Mouse (Mus musculus) right cerebral cortex, postnatal 4 days (tissue): ENCODE measurements around the gene Iqca.
A peak's percentile ranks its signal among the peaks of the same experiment; 100 is the strongest.

Experiments
- DNase-seq: peaks from one replicate; pipeline ENCODE4 v3.0.0-alpha.2; 2022

The Iqca gene

DNA sequence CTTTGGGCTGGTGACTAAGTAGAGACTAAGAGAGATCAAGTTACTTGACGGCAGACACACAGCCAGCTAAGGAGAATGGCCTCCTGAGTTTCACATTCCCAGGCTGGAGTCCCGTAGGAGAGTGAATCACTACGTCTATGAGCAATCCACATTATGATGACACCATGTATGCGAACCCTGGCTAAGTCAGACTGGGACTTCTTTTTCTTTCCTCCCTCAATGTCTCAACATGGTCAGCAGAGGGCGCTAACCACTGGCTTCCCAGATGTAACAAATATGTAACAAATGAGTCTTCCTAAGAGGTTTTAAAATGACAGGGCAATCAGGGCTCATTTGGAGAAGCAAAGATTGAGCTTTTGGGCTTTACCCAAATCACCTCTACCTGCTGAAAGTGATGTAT, 101.9 kb downstream of the Iqca start:
- peak; percentile 60 for DNase-seq

DNA sequence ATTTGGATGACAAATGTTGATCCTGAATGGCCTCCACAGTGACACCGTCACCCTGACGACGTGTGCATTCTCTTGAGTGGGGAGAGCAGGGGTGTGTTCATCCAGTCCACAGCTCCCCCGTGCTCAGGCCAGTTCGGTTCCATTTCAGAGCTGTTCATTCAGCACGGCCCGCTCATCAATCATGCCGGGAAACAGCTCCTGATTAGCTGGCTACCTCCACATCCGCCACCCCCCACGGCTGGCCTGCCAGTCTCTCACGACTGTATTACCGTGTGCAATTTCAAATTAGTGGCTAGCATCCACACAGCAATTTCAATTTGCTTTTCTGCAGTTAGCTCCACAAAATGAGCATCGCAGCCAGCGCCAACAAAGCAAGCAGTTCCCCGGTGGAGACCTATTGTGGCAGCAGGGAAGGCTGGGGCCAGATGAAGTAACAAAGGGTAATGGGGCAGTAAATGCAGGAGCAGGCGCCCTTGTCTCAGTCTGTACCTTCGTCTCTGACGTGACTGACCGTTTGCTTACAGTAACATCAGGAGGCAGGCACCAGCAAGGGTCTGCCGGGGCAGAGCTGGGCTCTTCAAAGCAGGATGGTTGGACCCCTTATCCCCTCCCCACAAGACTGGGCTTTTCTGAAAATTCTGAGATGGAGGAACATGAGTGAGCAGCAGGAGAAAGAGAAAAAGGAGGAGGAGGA, 103.0 kb downstream of the Iqca start:
- no peak for DNase-seq

DNA sequence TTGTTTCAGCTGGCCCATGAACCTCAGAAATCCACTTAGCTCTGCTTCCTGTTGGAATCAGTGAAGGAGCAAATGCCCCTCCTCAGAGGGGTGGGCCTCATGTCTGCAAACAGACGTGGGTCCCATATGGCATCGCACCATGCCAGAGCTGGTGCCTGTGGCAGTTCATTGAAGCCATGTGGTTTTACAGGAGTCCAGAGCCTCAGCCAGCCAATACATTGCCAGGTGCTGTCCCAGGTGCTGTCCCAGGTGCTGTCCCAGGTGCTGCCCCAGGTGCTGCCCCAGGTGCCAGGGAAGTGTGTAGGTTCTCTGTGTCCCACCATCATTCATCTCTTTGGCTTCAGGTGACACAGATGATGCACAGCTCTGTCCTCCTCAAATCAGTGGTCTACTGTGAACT, 124.9 kb downstream of the Iqca start:
- no peak for DNase-seq

DNA sequence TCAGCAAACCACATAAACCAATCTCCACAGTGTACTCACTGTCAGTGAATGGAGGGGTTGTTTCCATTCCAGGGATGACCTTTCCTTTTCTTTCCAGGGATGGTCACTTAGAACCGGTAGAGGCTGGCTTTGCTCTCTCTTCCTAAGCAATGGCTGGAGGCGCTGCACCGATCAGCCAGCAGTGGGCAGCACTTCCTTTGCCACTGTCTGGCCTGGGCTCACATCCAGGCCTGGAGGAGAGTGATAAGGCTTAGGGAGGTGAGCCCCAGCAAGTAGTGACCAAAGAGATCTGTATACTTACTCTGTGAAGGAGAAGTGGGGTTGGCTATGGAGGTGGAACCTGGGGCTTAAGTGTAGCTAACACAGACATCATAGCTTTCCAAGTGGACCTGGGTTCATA, 126.3 kb downstream of the Iqca start:
- no peak for DNase-seq

DNA sequence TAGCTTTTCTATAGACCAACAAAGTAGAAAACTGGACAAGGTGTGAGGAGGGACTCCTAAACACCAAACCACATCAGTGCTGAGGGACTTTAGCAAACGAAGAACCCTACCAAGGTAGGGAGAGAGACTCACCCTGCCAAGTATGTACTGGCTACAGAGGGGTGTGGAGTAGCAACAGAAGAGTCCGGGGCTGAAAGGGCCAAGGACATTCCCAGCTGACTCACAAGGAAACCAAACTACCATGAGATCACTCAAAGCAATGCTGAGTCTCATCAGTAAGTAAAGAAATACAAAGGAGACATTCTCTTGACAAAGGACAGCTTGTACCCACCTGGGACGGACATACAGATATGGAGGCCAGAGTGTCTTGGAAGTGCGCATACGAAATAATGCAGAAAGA, 132.9 kb downstream of the Iqca start:
- no peak for DNase-seq

DNA sequence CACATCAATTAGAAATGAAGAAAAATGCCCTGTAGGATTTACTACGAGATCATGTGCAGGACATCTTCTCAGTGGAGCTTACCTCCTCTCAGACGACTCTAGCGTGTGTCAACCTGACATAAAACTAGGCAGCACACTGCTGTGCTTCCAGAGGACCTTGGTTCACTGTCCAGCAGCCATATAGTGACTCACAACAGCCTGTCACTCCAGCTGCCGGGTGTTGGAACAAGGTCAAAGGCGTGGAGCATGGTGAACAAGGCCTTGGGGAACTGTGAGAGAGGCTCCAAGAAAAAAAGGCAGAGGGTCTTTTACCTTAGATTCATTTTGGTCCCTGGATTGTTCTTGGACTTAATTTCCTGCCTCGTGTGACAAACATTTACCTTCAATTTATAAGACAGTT, 135.1 kb downstream of the Iqca start:
- no peak for DNase-seq

DNA sequence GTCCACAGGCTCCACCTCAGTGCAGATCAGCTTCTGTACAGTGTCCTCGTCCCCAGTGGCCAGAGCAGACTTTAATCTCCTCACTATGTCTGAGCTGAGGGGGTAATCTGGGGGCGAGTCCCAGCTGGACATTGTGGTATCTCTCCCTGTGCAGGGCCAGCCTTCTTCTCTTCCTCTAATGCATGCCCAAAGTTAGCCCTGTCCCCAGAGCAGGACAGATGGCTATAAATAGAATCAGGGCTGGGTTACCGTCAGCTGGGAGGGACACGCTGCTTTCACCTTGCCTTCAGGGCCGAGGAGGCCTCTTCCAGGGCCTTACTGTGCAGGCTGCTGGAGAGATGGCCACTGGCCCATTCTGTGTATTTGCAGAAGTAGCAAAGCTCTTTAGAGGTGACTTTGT, 138.8 kb downstream of the Iqca start, which contains the start of gene Asb18:
Gene Asb18, minus strand, starts transcription at position 221 of the 400 bp plus-strand sequence.
- DNase-seq: no peak

DNA sequence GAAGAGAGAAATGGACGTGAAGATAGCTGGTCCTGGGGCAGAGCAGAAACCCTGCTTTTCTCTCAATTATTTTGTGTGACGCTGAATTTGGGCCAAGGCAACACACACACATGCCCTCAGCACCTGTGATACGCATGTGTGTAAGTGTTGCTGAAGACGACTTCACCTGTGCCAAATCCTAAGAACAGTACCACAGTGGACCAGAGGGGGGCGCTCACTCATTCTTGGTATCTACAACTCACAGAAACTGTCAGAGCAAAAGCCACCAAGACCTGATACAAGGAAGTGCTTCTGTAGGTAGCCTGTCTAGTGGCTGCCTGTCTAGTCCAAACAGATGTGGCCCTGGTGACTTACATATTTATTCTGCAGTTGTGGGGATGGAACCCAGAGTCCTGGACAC, 139.9 kb downstream of the Iqca start:
- DNase-seq: peak; percentile 18

DNA sequence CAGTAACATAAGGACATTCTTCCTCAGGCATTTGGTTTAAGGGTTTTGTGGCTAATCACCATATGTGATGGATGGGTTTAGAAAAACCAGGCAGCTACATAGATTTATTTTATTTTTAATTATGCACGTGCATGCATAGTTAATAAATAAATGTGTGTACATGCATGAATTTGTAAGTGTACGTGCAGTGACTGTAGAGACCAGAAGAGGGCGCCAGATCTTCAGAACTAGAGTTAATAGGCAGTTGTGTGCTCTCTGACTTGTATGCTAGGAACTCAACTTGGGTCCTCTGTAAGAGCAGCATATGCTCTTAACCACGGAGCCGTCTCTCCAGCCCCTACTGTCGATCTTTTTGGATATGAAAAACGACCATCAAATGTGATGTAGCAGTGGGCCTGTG, 140.4 kb downstream of the Iqca start:
- DNase-seq: no peak

DNA sequence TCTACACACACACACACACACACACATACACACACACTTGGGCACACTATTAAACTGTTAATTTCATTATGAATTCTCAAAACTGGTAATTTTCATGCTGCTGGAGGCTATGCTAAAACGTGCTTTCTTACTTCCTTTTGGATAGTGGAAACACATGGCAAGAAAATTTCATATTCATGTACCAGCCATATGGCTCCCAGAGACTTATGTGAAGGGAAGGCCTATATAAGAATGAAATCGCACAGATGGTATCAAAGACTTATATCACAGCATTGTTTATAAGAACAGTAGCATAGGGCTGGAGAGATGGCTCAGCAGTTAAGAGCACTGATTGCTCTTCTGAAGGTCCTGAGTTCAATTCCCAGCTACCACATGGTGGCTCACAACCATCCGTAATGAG, 141.0 kb downstream of the Iqca start:
- DNase-seq: no peak

DNA sequence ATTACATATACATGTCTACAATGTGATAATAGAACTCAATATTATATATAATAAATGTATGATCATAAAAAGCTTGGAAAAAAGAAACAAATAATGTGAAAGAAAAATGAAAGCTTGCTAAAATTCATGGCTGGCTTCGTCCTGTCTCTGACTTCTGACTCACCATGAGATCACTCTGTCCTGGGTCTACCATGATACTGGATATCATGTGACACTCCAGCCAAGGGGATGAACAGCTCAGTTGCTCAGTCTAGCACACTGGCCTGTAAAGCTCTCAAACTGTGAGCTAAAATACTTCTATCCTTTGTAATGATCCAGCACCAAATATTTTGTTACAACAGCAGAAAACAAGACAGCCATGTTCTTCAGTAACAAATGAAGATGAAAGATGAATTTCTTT, 143.1 kb downstream of the Iqca start:
- no peak for DNase-seq

DNA sequence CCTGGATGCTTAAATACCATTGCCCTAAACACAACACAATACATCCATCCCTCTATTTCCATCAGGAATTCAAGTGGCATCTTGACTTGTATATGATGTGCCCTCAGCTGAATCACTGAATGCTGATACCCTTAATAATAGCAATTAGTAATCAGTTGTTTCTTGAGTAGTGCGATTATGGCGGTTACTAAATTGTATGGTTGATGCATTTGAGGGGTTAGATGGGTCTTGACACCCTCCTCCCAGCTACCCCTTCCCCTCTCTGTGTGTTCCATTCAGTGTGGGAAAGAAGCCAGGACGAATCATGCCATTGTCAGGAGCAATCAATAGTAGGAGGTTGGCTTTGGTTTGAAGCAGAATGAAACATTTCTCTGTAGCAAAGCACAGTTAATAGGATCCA, 144.0 kb downstream of the Iqca start:
- DNase-seq: no peak

DNA sequence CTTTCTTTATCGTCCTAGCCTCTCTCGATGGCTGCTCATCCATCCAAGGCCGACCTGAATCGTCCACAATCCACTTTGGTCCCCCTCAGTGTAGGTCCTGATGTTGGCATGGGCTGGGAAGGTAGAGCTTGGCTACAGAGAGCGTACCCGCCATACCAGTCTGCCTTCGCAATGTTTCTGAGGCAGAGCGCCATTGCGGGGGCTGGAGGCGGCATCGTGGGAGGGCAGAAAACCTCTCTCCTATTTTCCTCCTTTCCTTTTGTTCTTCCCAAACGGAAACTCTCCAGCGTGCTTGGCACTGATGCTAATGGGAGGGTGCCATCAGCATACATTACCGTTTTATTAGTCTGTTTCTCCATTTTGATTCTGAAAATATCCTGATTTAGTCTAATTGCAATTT, 146.5 kb downstream of the Iqca start:
- DNase-seq: peak; percentile 26

DNA sequence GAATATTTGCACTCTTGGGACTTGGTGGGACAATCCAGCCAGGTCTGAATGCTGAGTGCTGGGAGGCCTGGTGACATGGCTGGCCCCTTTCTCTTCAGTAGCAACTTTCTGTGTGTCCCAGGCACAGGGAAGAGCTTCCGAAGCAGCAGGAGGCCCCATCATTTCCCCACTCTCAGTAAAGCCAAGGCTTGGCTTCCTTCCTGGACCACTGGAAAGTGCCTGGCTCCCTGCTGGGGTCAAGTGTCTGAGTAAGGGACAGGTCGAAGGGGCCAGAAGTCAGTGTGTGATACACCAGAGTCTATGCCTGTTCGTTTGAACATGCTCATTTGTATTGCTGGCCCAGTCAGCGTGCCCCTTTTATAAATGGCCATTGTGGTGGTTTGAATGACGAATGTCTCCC, 152.2 kb downstream of the Iqca start:
- no peak for DNase-seq

DNA sequence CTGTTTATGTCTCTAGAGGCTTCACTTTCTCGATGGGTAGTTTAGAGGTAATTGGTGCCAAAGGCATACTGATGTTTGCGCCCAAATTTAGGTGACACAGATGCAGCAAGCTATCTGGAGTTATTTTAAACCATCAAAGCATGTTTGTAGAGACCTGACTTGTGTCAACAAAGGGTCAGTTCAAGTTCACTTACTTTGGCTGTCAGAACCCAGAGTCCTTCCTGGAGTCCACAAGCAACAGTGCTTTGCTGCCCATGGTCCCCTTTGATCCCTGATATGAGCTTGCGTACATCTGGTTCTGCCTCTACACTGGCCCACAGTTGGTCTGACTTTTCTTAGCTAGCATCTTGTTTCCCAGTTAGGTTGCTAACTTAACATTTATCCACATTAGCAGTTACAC, 153.3 kb downstream of the Iqca start:
- no peak for DNase-seq

DNA sequence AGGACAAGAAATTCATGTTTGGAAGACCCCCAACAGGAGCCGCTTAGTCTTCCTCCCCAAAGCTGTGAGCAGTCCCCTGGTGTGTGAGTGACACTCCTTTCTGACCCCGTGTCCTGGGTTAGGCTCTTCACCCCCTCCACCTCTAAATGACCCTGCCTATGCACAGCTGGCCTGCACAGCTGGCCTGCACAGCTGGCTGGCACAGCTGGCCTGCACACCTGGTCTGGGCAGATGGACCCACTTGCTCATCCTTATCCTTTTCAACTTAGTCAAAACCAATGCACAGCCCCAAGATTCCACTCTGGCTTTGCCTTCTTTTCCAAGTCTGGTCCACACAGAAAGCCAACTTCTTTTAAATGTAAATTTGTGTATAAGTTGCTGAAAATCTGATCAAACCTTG, 154.5 kb downstream of the Iqca start:
- DNase-seq: no peak

DNA sequence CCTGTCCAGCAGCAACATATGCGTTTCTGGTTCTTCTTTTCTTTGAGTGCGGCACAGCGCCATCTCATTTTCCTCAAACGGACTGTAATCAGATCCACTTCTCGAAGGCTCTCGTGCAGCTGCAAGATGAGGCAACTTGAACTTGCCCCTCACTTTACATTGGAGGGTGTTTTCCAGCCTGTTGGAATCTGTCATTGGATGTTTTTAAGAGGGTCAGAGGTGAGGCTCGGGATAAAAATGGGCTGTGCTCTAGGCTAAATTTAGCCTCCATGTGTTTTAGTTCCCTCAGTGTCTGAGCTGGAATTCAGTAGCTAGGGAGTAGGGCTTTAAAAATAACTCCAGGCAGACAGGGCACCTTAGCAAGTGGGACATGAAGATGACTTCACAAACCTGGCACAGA, 155.1 kb downstream of the Iqca start:
- no peak for DNase-seq

DNA sequence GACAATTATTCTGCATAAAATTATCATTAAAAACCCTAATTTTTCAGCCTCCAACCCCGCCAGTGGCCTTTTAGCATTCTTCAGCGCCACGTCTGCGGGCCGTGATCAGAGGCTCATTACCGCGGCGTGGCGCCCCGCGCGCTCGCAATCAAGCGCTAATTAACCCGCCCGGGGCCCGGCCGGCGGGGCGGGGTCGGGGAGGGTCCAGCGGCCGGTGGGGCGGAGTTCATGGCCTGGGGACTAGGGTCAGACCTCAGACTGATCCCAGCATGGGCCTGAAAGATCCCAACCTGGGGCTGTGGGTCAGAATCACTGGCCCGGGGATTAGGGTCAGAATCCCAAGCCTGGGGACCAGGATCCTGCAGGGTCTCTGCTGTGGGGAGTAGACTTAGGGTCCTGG, 160.9 kb downstream of the Iqca start:
- DNase-seq: no peak
